Mouse (Mus musculus) kidney, embryonic 14.5 days (tissue): ENCODE measurements around the gene Larp4b. TPM values are rescaled to one million over a fixed set of nuclear protein-coding genes. Genes with fewer than 3 reads are reported as not detected.

Experiments used
- ATAC-seq: fragments of 200-750 bp; cut with Nextera tagmentation; 2 replicates; pipeline ENCODE4 v1.8.0; 2017; ENCODE audit warnings: moderate number of reproducible peaks, mild to moderate bottlenecking, moderate TSS enrichment, moderate library complexity; ENCODE audit not compliant: low FRiP score, low TSS enrichment
- H3K27ac ChIP-seq: fragments of 300-500 bp; sonication (generic); 2 replicates; pipeline ENCODE4 v1.5.1; 2014; ENCODE audit warnings: low read depth, mild to moderate bottlenecking, low read length, moderate library complexity, mixed read lengths
- H3K27me3 ChIP-seq: fragments of 300-500 bp; sonication (generic); 2 replicates; pipeline ENCODE4 v1.6.1; 2014; ENCODE audit warnings: mild to moderate bottlenecking, low read length; ENCODE audit not compliant: control insufficient read depth, insufficient read depth
- H3K36me3 ChIP-seq: fragments of 300-500 bp; sonication (generic); 2 replicates; pipeline ENCODE4 v1.6.1; 2014; ENCODE audit warnings: low read length, mixed read lengths; ENCODE audit not compliant: control insufficient read depth, insufficient read depth
- H3K4me1 ChIP-seq: fragments of 300-500 bp; sonication (generic); 2 replicates; pipeline ENCODE4 v1.6.1; 2014; ENCODE audit warnings: low read length, mixed read lengths; ENCODE audit not compliant: control insufficient read depth, insufficient read depth
- H3K4me2 ChIP-seq: fragments of 300-500 bp; sonication (generic); replicated peaks from 2 replicates; pipeline ENCODE4 v1.6.1; 2014; ENCODE audit warnings: low read depth, mild to moderate bottlenecking, low read length
- H3K4me3 ChIP-seq: fragments of 300-500 bp; sonication (generic); 2 replicates; pipeline ENCODE4 v1.5.1; 2014; ENCODE audit warnings: mild to moderate bottlenecking, low read length
- H3K9ac ChIP-seq: fragments of 300-500 bp; sonication (generic); 2 replicates; pipeline ENCODE4 v1.6.1; 2014; ENCODE audit warnings: low read depth, mild to moderate bottlenecking, low read length, moderate library complexity
- H3K9me3 ChIP-seq: fragments of 300-500 bp; sonication (generic); 2 replicates; pipeline ENCODE4 v1.6.1; 2016; ENCODE audit warnings: low read length; ENCODE audit not compliant: control insufficient read depth
- WGBS: fragments of 180-500 bp; shearing (Covaris S2); extraction: QIAGEN DNeasy Blood & Tissue Kit; methylation state at CpG from one replicate; pipeline ENCODE4 v1.1.7; 2014; 5-methylcytosine and 5-hydroxymethylcytosine counted together
- polyA plus RNA-seq: library from polyadenylated mRNA; unstranded; fragments of >200 nt; fragmentation: Nextera tagmentation; extraction: Ambion mirVana; gene quantifications from 2 replicates; pipeline ENCODE4 v1.2.1, GENCODE M21; 2014

The Larp4b gene
- polyA plus RNA-seq, 1 experiment from 2014 or later, result 46.9 TPM

GRCm38 (mm10) chr13:9139466-9139991 is 45.8 kb downstream of the Larp4b start:
- Histone ChIP-seq H3K36me3 (peaks cover 63% of the 10 kb centered on the region), H3K4me3 (no peak overlapping the region), H3K4me2 (no peak overlapping the region), H3K9me3 (no peaks in the 10 kb centered on the region), H3K27me3 (no peaks in the 10 kb centered on the region), H3K4me1 (no peaks in the 10 kb centered on the region), H3K27ac (no peak overlapping the region), H3K9ac (no peak overlapping the region)
- 73% methylated on average over 6 of the region's 6 CpGs for WGBS
- ATAC-seq, result no peak

DNA sequence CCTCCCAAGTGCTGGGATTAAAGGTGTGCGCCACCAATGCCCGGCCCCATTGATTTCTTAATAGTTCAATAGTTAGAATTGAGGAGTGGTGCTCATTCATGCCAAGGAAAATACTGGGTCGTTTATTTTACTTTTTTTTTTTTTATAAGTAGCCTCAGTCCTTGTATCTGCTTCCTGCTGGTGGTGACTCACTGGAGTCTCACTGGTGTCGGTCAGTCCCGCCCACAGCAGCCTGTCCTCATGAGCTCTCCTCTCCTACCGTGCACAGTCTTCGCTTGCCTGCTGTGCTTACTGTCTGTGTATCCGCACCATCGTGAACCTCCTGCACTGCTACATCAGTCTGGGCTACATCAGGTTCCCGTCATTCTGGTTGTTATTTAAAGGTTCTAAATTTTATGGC is 46.5 kb downstream of the Larp4b start:
- no peaks in the 10 kb centered on the region for H3K9me3 ChIP-seq
- no peak overlapping the region for H3K27ac ChIP-seq
- peaks cover 67% of the 10 kb centered on the region for H3K36me3 ChIP-seq
- no peak overlapping the region for H3K4me2 ChIP-seq
- H3K27me3 ChIP-seq, result no peaks in the 10 kb centered on the region
- H3K9ac ChIP-seq, result no peak overlapping the region
- 61% methylated on average over 10 of the region's 10 CpGs for WGBS
- H3K4me1 ChIP-seq, result no peaks in the 10 kb centered on the region
- no peak for ATAC-seq
- H3K4me3 ChIP-seq, result no peak overlapping the region

DNA sequence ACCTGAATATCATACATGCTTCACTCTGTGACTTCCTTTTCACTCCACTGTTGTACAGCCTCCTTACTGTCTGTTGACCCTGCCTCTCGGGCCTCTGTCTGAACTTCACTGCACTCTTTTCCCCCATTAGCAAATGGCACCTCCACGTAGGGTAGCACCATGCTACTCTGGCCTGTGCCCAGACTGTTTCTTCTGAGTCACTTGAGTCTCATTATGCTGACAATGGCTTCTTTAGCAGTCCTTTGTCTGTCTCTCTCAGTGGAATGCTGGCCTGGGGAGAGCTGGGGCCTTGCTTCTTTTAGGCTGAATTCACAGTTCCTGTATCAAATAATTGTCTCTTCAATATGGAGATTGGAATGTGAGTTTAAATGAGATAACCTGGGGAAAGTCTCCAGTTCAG is 48.7 kb downstream of the Larp4b start:
- Histone ChIP-seq H3K36me3 (peaks cover 81% of the 10 kb centered on the region), H3K27ac (no peak overlapping the region), H3K4me1 (no peaks in the 10 kb centered on the region), H3K9me3 (no peaks in the 10 kb centered on the region), H3K4me2 (no peak overlapping the region), H3K9ac (no peak overlapping the region), H3K4me3 (no peak overlapping the region), H3K27me3 (no peaks in the 10 kb centered on the region)
- ATAC-seq, result no peak
- 84% methylated on average over 2 of the region's 2 CpGs for WGBS

GRCm38 (mm10) chr13:9148830-9149229 is 55.1 kb downstream of the Larp4b start:
- H3K4me3 ChIP-seq, result no peak overlapping the region
- ATAC-seq, result no peak
- H3K4me2 ChIP-seq, result no peak overlapping the region
- H3K9me3 ChIP-seq, result no peaks in the 10 kb centered on the region
- no peak overlapping the region for H3K9ac ChIP-seq
- WGBS, result 84% methylated on average over 2 of the region's 2 CpGs
- H3K4me1 ChIP-seq, result no peaks in the 10 kb centered on the region
- no peaks in the 10 kb centered on the region for H3K27me3 ChIP-seq
- H3K27ac ChIP-seq, result no peak overlapping the region
- H3K36me3 ChIP-seq, result peaks cover 72% of the 10 kb centered on the region

- H3K36me3 ChIP-seq, result peaks cover 72% of the 10 kb centered on the region
- 81% methylated on average over 7 of the region's 7 CpGs for WGBS
Observed at GRCm38 (mm10) chr13:9149473-9150217, 56.0 kb downstream of the Larp4b start.

DNA sequence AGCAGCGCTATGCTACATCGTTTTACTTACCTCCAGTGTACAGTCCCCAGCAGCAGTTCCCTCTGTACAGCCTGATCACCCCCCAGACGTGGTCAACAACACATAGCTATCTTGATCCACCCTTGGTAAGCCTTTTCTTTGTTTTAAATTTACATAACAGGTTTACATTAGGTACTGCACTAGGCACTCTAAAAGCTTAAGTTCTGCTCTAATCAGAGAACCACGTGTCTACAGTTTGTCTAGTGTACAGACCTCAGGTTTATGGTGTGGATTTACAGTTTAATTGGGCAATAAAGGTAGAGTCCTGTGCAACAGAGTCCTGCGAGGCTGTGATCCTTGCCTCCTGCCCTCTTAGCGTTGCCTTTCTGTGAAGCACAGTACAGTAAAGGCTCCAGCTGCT is 57.4 kb downstream of the Larp4b start:
- Histone ChIP-seq H3K36me3 (peaks cover 70% of the 10 kb centered on the region), H3K9me3 (no peaks in the 10 kb centered on the region), H3K27me3 (no peaks in the 10 kb centered on the region), H3K9ac (no peak overlapping the region), H3K4me2 (no peak overlapping the region), H3K4me3 (no peak overlapping the region), H3K4me1 (no peaks in the 10 kb centered on the region), H3K27ac (no peak overlapping the region)
- ATAC-seq, result no peak
- WGBS, result 74% methylated on average over 6 of the region's 6 CpGs

More at GRCm38 (mm10) chr13:9149473-9150217, 56.0 kb downstream of the Larp4b start:
- Histone ChIP-seq H3K4me1 (no peaks in the 10 kb centered on the region), H3K9me3 (no peaks in the 10 kb centered on the region), H3K27ac (no peak overlapping the region), H3K4me3 (no peak overlapping the region), H3K9ac (no peak overlapping the region), H3K4me2 (no peak overlapping the region), H3K27me3 (no peaks in the 10 kb centered on the region)
- ATAC-seq, result no peak

DNA sequence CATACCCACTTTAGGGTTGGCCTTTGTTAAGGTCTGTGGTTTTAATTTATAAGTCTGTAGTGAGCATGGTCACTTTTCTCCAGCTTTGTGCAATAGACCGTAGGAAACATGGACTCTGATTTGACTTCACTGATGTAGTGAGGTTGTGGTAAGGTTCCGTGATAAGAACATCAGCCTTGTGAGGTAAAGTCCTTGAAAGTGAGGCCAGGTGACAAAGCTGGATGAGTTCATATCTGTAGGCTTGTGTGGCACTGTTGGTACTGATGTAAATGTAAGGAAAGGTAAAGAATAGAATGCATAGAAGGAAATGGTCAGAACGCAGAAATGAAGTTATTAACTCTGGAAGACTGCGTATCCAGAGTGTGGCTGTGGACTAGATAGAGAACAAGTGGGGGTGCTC is 57.9 kb downstream of the Larp4b start:
- H3K9me3 ChIP-seq, result no peaks in the 10 kb centered on the region
- 92% methylated on average over 4 of the region's 4 CpGs for WGBS
- ATAC-seq, result no peak
- no peak overlapping the region for H3K4me3 ChIP-seq
- H3K9ac ChIP-seq, result no peak overlapping the region
- H3K27me3 ChIP-seq, result no peaks in the 10 kb centered on the region
- H3K4me1 ChIP-seq, result no peaks in the 10 kb centered on the region
- peaks cover 71% of the 10 kb centered on the region for H3K36me3 ChIP-seq
- no peak overlapping the region for H3K4me2 ChIP-seq
- H3K27ac ChIP-seq, result no peak overlapping the region

DNA sequence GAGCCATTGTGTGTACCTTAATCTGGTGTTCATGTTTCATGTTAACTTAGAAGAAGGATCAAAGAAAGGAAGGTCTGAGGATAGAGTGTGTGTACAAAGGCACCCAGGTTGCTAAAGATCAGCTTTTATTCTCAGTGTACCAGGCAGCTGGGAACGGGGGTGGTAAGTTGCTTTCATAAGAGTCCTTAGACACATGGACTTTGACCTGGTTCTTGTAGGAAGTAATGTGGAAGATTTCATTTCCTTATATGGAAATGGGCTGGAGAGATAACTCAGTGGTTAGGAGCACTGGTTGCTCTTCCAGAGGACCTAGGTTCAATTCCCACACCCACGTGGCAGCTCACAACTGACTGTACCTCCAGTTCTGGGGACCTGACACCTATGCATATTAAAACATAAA is 58.6 kb downstream of the Larp4b start:
- ATAC-seq, result no peak
- H3K9ac ChIP-seq, result no peak overlapping the region
- no peaks in the 10 kb centered on the region for H3K4me1 ChIP-seq
- no peaks in the 10 kb centered on the region for H3K27me3 ChIP-seq
- H3K27ac ChIP-seq, result no peak overlapping the region
- no peak overlapping the region for H3K4me3 ChIP-seq
- no peak overlapping the region for H3K4me2 ChIP-seq
- 86% methylated on average over 2 of the region's 2 CpGs for WGBS
- no peaks in the 10 kb centered on the region for H3K9me3 ChIP-seq
- peaks cover 67% of the 10 kb centered on the region for H3K36me3 ChIP-seq

DNA sequence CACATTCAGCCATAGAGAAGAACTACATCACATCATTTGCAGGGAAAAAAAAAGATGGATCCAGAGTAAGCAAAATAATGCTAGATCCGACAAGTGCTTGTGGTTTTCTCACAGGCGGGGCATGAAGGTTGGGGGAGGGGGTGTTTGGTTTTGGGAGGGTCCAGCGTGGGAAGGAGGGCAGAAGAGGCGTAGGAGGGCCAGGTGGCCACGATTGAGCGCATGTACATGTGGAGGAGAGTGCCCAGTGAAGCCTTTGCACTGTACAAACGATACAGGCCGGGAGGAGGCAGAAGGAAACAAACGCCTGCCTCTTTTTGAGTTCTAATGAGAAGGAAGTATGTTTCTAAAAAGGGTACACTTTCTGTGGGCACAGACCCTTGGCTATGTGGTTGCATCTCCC is 60.1 kb downstream of the Larp4b start:
- no peak overlapping the region for H3K27ac ChIP-seq
- ATAC-seq, result peak; percentile 88
- H3K9ac ChIP-seq, result no peak overlapping the region
- no peaks in the 10 kb centered on the region for H3K4me1 ChIP-seq
- H3K27me3 ChIP-seq, result no peaks in the 10 kb centered on the region
- peaks cover 74% of the 10 kb centered on the region for H3K36me3 ChIP-seq
- H3K4me2 ChIP-seq, result no peak overlapping the region
- WGBS, result 50% methylated on average over 9 of the region's 9 CpGs
- no peak overlapping the region for H3K4me3 ChIP-seq
- H3K9me3 ChIP-seq, result no peaks in the 10 kb centered on the region
